Mouse (Mus musculus): Measurements from ENCODE around the gene 2010300C02Rik. TPM values are rescaled to one million over a fixed set of nuclear protein-coding genes. Genes with fewer than 3 reads are reported as not detected.

Gene 2010300C02Rik
- total RNA-seq, 1 experiment from 2014 or later = 1.4 TPM

DNA sequence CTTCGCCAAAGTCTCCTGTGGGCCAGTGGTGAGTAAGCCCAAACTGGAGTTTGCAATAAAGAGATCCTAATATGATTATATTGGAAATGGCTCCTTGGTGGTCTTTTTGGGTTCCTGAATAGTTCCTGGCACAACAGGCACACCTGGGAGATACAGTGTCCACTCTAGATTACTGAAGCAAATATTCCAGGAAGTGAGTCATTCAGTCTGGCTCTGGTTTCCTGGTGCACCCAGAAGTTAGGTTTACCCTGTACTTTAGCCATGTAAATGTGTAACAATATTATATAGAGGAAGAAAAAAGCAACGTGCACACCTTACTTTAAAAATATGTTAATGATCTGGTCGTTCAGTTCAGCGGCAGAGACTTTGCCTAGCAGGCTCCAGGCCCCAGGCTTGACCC, 153.1 kb downstream of the 2010300C02Rik start:
- ATAC-seq (replicated peaks in 1 of 2; ENCODE audit: insufficient read depth in 1 of 2, low FRiP score in 2 of 2, low TSS enrichment in 1 of 2, low read depth in 1 of 2, poor library complexity in 2 of 2, severe bottlenecking in 2 of 2) = no peak

DNA sequence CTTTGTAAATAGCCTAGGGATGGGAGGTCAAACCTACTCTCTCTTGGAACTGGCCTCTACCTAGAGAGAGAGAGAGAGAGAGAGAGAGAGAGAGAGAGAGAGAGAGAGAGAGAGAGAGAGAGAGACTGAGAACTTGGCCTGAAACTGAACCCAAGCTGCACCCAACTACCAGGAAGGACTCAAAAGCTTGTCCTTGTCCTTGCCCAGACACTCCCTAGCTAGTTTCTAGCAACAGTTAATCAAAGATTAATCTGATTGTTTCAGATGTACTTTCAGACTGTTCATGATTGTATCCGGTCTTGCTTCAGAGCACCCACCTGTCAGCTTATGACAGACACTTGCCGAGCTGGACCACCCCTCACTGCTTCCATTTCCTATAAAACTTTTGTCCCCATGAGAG, 153.5 kb downstream of the 2010300C02Rik start:
- ATAC-seq (replicated peaks in 1 of 2; ENCODE audit: insufficient read depth in 1 of 2, low FRiP score in 2 of 2, low TSS enrichment in 1 of 2, low read depth in 1 of 2, poor library complexity in 2 of 2, severe bottlenecking in 2 of 2) = no peak

DNA sequence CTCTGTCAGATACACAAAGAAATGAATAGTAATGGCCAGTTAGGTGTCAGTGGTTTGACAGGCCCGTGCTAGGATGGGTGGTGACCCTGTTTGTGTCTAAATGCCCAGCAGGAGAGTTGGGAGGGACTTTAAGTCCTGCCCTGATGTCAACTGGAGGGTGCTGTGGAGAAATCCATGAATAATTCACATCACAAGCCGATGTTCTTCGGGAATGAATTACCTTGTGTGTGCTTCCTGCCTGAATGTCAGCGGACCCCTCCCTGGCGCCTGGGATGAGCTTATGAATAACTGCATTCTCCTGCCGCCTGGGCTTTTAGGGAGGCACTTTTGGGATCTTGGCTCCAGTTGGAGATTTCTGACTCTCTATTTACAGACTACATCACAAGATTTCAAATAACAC, 154.5 kb downstream of the 2010300C02Rik start:
- no peak for ATAC-seq (replicated peaks in 1 of 2; ENCODE audit: insufficient read depth in 1 of 2, low FRiP score in 2 of 2, low TSS enrichment in 1 of 2, low read depth in 1 of 2, poor library complexity in 2 of 2, severe bottlenecking in 2 of 2)

DNA sequence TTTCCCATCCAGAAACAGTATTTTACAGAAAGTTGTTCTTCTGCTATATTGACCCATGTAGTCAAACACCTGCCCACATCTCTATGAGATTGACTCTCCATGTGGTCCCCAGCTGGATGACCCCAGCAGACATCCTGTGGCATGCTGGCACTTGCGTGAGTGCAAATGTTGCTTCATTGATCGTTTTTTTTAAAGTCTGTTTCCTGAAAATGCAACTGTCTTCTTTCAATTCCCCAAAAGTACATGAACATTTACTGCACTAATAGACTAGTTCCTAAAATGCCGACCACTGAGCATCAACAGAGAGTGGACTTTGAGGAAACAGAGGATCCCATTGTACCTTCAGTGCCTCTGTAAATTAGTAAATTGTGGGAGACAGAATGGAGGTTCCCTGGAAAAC, 157.9 kb downstream of the 2010300C02Rik start:
- ATAC-seq (replicated peaks in 1 of 2; ENCODE audit: insufficient read depth in 1 of 2, low FRiP score in 2 of 2, low TSS enrichment in 1 of 2, low read depth in 1 of 2, poor library complexity in 2 of 2, severe bottlenecking in 2 of 2) = peak; percentile 42 to 49; a peak in 2 of 4 replicates

Other genes starting within 250 kb of the 2010300C02Rik start
- gene Mgat4a, start 179.1 kb downstream of the 2010300C02Rik start, total RNA-seq (2017) = 22.9 and 28.3 TPM in 2 replicates
- 9.2 and 12.1 TPM in 2 replicates for gene Tsga10, start 146.3 kb upstream of the 2010300C02Rik start, total RNA-seq (2017)
- gene Lipt1, start 151.7 kb upstream of the 2010300C02Rik start, total RNA-seq (2017) = 1.9 and 4.7 TPM in 2 replicates
- 33.9 and 39.4 TPM in 2 replicates for gene Mitd1, start 170.3 kb upstream of the 2010300C02Rik start, total RNA-seq (2017)
- 142 and 208 TPM in 2 replicates for gene Mrpl30, start 170.4 kb upstream of the 2010300C02Rik start, total RNA-seq (2017)
- not detected in 2 replicates for gene Lyg2, start 196.4 kb upstream of the 2010300C02Rik start, total RNA-seq (2017)
- gene Lyg1, start 237.7 kb upstream of the 2010300C02Rik start, total RNA-seq (2017) = not detected in 2 replicates

All from hematopoietic stem cell, adult 5-6 weeks (primary cell).